Mouse (Mus musculus) thymus, postnatal 4 days (tissue): ENCODE results near the gene Ddr2.
A peak's percentile ranks its signal among the peaks of the same experiment; 100 is the strongest.
"Not testable (repeated sequence)": the region's sequence is repeated elsewhere in the genome, so short reads cannot be mapped to it uniquely, and the experiment has no call there.

Source experiments
- DNase-seq: peaks from one replicate; pipeline ENCODE4 v3.0.0; 2021

The Ddr2 gene

DNA sequence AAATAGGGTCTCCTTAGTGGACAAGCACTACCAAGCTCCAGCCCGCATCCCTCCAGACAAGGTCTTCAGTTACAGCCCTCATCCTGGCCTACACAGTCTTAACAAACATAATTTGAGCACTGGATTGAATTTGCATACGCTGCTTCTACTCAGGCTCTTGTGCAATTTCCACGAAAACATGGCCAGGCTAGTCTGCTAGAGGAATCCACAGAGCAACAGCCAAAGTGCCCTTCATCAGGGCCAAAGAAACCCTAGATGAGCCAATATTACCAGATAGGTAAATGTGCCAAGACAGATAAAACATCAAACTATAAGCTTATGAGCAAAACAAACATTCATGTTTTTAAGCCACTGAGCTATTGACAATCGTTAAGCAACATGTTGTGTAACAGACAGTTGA, 75.6 kb downstream of the Ddr2 start:
- no peak for DNase-seq

DNA sequence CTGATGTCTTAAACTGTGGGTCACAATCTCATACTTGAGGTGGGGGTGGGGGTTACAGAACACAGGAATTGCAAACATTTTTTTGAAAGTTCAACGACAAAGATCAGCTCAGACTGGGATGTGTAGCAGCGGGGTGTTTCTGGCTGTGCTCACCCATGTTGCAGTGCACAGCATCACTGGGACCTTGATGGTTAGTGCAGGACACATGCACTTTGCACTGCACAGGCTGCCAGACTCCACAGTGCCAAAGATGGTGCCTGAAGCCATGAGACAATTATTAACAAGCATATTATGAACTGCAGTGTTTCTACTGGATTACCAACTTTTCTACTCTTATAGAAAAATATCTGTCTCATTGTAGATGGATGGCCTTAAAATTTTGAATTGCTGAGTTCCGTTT, 78.9 kb downstream of the Ddr2 start:
- DNase-seq = no peak

DNA sequence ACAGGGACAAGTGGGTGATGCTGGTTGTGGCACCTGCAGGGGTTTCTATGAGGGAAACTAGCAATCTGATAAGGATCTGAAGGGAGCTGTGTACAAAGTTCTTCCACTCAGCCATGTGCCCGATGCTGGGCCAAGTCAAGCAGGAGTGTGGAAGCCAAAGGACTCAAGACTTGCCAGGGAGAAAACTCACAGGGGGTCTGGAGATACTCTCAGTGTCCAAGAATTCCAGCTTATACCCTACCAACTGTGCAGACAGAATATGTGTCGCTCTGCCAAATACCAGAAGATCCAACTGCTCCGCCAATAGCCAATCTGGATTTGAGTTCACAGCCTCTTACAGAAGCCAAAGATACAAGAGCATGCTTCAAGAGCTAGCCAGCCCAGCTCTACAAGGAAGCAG, 95.8 kb downstream of the Ddr2 start:
- DNase-seq = no peak

DNA sequence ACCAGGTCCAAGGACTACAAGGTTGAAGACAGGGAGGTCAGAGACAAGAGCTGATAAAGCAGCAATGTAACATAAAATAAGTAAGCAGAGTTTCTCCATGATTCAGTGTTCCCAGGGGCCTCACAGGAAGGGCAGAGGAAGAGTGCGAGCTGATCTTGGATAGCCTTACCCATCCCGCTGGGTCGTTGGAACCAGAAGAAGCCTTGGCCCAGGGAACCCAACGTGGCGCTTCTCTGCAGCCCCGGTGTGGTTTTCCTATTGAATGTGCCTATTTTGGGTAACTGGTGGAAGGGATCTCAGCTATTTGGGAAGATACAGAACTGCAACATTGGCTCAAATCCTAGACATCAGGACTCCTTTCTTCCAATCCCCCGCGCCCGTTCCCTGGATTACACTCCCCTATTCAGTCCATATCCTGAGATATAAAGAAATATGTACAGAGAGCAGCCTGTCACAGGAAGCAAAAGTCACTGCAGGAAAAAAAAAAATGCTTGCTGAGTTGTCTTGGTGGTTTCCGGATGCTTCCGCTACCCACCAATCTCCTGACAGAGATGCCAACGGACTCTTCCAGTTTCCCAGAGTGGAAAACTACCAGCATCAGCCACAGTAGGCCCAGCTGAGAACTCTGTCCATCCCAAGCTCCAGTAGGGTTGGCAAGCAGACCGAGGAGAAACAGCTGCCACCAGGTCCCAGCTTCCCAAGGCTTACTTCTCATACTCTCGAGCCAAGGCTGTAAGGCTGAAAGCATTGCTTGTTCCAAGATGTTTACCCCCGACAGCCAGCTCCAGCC, 99.7 kb downstream of the Ddr2 start:
- no peak for DNase-seq

DNA sequence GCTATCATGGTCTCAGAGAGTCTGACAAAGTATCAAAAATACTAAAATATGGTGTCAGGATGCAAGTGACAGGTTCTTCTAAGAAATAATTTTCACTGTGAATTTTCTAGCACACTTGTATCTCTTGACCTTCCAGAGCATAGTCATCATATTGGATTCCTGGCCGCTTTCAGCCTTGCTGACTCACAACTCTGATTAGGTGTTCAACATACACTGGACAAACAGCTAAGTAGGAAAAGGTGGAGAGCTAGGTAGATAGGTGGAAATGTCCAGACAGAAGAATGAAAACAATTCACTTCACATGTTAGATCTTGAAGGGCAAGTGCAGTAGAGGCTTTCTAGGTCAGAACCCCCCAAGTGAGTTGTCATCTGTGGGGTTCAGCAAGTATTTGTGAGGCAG, 101.3 kb downstream of the Ddr2 start:
- no peak for DNase-seq

DNA sequence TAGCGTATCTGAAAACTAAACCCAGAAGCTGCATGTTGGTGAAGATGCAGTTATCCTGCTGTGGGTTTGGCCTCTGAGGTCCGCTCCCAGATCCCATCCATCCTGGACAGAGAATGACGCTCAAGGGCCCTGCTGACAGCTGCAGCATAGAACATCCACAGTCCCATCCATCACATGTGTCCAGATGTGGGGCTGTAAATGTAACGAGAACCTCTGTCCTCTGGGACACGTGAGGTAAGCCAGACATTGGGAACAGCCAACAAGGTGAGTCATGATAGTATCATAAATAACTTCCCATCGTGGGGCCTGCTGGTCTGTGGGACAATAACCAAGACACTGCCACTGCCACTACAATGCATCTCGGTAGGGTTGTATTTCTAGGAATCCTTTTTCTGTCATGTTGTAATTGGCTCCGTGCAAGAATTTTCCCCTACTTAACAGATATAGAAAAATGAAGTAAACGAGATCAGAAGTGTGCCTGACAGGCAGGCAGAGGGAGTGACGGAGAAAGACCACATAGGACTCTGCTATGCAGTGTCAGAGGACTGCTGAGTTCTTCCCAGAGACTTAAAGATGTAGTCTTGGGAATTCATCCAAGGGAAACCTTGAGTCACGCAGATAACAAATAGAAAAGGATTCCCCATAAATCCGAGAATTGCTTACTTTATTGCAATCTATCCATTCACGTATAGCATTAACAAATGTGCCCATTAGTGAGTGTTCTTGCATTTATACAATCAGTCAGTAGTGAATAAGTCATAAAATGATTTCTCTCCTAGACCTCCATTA, 101.9 kb downstream of the Ddr2 start:
- no peak for DNase-seq

DNA sequence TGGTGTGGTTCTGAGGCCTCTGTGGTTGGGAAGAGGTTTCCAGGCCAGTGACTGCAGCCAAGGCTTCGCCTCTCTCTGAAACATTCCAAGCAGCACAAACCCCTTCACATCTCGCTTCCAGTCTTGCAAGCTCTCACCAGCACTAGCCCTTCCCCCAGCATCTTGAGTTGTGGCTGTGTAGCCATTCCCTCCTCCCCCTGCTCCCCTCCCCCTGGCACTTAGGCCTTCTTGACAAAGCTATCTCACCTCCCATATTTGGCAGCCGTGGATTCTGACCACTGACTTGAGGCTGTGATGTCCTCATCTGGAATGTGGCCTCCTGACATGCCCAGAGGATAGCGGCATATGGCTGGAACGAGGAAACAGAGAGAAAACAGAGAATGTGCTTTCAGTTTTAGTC, 104.0 kb downstream of the Ddr2 start:
- no peak for DNase-seq

DNA sequence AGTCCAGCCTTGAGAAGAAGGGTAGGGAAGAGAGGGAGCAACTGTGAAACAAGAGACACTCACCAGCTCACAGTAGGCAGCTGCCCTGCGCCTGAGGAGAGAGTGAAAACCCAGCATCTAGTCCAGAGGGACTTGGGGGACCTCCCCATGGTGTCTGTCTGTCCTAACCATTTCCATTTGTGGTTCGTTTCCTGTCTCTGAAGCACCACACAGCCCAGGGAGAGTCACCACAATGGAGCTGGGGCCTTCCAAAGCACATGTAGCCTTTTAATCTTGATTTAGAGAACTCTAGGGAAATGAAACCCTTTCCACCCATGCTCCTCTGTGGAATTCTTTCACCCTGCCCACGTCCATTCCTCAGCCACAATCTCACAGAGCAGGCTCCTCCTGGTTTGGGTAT, 105.3 kb downstream of the Ddr2 start:
- DNase-seq = no peak

DNA sequence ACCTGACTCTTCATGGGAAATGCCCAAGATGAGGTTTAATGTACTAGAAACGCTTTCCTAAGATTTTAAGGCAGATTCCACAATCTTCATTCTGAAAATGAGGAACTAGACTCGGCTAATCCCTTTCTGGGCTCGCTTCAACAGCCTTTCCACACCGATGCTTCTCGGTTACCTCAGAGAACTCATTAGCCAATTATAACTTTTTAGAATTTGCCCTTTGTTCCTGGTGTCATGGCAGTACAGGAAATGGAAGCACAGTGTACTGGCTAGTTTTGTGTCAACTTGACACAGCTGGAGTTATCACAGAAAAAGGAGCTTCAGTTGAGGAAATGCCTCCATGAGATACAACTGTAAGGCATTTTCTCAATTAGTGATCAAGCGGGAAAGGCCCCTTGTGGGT, 116.7 kb downstream of the Ddr2 start:
- DNase-seq = not testable (repeated sequence)

DNA sequence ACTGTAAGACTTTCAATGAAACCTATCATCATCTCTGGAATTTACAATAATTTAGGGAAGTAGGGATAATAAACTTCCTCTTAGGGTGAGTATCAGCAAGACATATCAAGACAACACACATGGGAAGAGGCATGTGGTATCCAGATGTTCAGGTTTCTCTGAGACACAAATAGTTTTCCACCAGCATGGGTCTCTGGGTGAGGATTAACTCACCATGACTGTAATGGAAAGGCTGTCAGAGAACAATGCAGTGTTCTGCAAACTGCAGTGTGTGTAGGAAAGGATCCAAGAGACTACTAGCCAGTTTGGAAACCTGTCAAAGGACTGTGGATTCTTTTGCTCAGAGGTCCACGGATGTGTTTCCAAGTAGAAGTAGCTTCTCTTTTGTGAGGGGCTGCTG, 124.4 kb downstream of the Ddr2 start:
- no peak for DNase-seq

DNA sequence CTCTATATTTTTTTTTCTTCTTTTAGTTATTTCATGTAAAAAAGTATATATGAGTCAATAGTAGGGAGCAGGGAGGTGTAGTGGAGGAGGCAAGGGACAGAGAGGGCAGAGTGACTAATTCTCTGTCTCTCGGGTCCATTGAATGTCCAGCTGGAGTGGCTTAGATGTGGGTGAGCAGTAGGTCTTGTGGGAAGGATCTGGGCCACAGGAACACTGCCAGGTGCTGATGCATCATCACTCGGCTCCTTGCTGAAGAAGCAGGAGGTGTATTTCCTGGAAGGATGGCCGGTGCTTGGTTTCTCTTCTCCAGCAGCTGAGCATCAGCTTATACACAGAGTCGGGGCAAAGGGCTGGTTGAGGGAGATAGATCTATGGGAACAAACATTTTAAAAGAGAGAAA, 132.9 kb downstream of the Ddr2 start:
- no peak for DNase-seq

DNA sequence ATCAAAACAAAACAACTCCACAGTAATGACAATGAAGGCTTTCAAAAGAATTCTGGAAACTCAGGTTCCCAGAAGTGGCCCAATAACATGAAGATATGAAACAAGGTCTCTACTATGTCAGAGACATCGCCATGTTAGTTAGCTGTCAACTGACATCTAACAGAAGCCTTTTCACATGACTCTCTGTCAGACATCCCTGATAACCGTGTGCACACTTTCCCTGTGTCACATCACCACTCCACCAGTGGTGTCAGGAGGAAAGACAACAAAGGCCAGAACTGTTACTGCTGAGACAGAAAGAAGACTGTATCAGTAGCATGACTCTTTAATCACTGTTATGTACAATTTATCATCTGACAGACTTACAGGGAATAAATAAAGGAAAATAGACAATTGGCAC, 138.6 kb downstream of the Ddr2 start:
- no peak for DNase-seq

DNA sequence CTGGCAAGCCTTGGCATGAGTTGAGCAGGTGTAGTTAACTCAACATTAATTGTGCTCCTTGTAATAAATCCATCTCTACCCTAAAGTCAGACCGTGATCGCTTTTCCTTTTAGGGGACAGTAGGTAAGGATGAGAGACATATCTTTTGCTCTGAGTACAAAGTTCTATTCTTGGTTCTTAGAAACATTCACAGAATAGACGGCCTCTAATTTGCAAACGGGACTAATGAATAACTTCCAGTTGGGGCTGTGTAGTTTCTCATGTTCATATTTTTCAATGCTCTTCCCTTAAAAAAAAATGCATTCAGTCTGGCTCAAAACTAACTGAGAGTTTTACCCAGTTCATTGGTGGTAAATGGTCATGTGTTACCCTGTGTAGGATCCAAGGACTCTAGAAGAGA, 139.6 kb downstream of the Ddr2 start:
- no peak for DNase-seq

DNA sequence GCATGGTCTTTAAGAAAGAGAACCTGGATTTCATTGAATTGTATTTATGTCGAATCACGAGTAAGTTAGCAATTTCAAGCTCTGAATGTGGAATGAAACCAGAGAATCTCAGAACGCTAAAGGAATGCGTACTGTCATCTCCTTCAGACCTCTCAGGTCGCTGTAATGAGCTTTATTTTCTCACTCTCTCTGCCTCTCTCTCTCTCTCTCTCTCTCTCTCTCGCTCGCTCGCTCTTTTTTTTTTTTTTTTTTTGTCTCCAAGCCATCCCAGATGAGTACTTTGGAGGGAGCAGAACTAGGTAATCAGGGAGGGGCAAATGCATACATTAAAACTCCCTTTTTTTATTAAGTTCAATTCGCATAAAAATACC, 141.1 kb downstream of the Ddr2 start:
- DNase-seq = no peak

DNA sequence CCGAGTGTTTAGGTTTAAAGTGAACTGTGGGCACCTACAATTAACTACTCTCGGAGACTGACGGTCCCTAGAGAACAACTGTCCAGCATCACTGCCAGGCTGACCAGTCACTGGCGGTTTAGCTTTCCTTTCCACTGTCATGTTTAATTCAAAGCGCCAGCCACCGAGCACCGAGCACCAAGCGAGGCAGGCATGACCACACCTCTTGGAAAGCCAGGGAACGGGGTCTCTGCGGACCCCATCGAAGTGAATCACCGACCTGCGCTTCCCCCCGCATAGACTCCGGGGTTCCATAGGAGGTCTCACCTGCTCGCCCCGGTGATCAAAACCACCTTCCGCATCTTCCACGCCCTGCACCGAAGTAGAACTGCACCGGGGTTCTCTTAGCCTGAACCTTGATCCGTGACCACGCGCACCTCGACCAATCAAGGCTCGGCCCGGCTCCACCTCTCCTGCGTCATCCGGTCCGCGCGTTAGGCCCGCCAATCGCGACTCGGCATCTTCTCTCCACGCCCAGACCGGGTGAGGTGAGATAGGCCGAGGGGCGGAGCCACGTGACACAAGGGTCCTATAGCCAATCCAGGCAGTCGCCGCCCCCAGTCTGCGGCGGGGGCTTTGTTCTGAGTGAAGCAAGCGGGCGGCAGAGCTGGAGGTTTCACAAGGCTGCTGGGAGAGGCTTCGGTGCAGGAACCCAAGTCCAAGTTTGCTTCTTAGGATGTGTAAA, 141.6 kb downstream of the Ddr2 start, which contains the start of gene Hsd17b7:
Gene Hsd17b7, minus strand, starts transcription at position 450 of the 724 bp plus-strand sequence.
- peak; percentile 97 for DNase-seq

DNA sequence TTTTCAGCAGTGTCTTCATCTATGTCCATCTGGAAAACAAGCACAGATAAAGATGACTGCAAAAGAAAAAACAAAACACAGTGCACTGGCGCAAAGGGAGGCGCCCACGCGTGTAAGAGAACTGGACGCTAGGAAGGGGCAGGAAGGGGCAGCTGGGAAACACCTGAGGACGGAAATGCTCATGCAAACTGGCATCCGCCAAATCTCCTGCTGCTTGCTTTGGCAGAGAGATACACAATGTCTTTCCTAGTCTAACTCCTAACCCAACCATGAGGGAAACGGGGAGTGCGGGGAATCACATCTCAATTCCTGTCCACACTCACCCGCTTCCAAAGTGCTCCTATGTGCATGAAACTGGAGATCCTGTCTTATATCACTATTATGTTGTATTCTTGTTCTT, 157.5 kb downstream of the Ddr2 start:
- no peak for DNase-seq

DNA sequence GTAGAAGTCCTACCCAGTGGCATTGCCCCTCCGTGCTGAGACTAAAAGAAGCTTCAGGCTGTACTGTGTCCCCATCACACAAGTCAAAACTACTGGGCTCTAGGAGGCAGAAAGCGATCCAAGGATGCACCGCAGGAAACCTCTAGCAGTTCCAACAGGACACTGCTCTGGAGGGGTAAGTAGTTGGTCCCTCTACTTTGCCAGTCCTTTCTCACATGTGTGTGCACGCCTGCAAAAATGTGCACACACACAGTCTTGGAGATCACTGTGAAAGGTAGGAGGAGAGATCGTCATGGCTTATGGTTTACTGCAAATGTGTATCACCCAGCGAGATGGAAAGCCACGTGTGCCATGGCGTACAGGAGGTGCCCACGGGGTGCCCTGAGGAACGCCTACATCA, 157.9 kb downstream of the Ddr2 start:
- DNase-seq = no peak

DNA sequence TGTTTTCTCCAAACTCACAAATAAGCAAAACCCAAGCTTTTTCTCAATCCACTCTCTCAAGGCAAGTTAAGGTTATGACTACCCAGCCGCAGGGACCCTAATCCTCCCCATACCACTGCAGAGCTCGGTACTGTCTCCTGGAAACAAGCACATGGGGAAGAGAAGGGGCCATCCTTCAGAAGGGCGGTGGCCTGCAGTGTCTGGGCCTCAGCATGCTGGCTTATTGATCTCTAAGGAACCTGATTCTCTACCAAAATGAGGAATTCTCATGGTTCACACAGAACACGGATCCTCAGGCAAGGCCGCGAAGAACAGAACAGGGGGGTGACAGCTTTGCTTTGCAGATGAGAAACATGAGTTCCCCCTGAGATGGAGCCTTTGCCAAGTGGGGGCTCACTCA, 159.0 kb downstream of the Ddr2 start:
- no peak for DNase-seq

DNA sequence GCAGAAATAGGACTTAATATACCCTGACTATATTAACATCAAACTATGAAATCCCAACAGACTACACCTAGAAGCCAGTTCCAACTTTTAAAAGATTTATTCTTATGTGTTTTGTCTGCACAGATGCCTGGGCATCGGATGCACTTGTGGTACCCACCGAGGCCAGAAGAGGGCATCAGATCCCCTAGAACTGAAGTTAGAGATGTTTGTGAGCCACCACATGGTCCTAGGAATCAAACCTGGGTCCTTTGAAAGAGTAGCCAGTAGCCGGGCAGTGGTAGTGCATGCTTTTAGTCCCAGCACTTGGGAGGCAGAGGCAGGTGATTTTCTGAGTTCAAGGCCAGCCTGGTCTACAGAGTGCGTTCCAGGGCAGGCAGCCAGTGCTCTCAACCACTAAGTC, 159.9 kb downstream of the Ddr2 start:
- DNase-seq = peak; percentile 50

DNA sequence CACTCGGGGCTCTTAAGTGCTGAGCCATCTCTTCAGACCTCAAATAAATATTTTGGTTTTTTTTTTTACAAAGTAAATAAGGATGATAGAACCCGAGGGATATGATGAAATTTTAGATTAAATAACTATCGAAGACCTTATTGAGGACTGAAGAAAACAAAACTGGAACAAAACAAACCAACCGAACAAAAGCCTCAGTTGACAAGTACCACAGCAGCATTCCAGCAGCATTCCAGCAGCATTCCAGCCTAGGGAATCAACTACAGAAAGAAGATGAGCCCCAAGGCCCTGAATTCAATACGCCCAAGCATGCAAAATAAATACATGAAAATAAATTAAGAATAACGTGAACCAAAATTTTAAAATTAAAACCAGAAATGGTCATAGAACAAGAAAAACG, 160.6 kb downstream of the Ddr2 start:
- DNase-seq = no peak

DNA sequence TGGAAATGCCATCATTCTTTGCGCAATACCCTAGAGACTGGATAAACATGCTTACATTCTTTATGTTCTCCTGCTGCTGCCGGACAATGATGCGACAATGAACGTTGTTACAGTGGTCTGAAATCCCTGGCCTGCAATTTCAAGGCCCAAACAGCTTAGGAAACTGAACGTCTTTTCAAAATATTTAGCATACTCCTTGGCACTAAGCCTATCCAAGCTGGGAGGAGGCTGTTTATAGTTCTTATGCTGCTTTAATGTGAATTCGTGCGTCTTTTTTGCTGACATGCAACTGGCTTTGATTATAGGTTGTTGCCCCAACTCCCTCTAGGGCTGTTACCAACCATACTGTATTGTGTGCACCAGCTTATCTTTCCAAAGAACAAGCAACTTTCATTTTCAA, 161.7 kb downstream of the Ddr2 start:
- no peak for DNase-seq

DNA sequence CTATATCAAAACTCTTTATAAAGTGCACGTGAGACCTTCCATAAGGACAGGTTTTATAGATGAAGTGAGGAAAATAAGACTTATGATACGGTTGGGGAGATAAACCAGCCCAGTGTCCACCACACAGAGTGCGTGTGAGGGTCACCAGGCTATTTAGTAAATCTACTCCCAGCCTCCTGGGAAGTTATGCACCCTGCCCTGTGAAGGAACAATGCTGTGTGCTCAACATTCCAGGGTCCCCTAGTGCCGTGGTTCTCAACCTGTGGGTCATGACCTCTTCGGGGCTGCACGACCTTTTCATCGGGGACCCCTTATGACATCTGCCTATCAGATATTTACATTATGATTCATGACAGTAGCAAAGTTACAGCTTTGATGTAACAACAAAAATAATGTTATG, 162.3 kb downstream of the Ddr2 start:
- DNase-seq = no peak

DNA sequence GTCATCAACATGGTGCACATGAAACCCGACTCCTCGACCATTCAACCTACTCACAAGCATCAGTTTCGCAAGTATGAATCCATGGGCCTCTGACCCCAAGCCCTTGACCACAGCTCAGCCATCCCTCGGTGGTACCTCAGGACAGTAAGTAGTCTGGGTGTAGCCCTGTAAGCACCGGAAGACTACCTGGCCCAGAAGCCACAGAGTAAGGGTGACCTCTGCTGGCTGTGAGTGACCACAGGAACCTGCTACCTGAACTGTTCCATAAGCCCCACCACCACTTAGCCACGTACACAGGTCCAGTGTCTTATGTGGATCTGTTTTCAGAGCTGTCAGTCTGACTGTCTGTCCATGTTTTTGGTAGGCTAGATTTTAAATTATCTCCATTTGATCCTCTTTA, 162.9 kb downstream of the Ddr2 start:
- no peak for DNase-seq

DNA sequence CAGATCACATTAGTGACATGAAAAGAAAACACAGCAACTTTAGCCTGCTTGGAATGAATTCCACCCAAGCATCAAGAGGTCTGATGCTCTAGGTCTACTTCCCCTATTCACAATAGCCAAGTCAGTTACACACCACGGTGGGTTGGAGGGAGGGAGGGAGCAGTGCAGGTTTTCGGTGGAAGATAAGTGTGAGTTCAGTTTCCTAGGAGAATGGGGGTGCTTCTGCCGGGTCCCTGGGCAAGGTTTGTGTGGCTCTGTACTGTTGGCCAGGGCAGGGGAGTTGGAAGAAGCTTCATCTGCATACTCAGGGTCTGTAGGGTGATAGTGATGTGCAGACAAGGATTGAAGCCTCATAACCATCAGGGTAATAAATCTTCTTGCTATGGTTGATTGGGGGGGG, 164.6 kb downstream of the Ddr2 start:
- DNase-seq = no peak
